Mouse (Mus musculus): Measurements from ENCODE around the gene B430218F22Rik. TPM values are rescaled to one million over a fixed set of nuclear protein-coding genes. Genes with fewer than 3 reads are reported as not detected.

The B430218F22Rik gene
- 0.85 and 2.2 TPM in 2 replicates for polyA plus RNA-seq (2015; fragmentation: Nextera tagmentation; extraction: Ambion mirVana)

- WGBS, result under 1% methylated on average over 93 of the region's 93 CpGs
- no peak for TF ChIP-seq CTCF (IDR thresholded peaks at IDR 0.05; ENCODE audit: low read depth)
These were observed at the start of gene B430218F22Rik, which contains the start of gene Mrps30 for GRCm38 (mm10) chr13:118386511-118387447. B430218F22Rik (plus strand) TSS chr13:118386630. Mrps30 (minus strand) TSS chr13:118387252.

GRCm38 (mm10) chr13:118350257-118350656 lies 36.2 kb upstream of the B430218F22Rik start:
- no peak overlapping the region for H3K9ac ChIP-seq (ENCODE audit: low read depth, low read length)

More at GRCm38 (mm10) chr13:118386511-118387447, at the start of gene B430218F22Rik, which contains the start of gene Mrps30:
- Histone ChIP-seq H3K4me2 (ENCODE audit: low read length) (peak within 1 kb of the TSS; percentile 84), H3K27ac (peak within 1 kb of the TSS; percentile 72; the same call in 1 of the 2 replicates), H3K9ac (ENCODE audit: low read depth, low read length) (peak within 1 kb of the TSS; percentile 91), H3K9me3 (replicated peaks; ENCODE audit: low read length) (no peaks in the 10 kb centered on the region), H3K4me3 (replicated peaks; ENCODE audit: low read depth, low read length) (peak within 1 kb of the TSS; percentile 93), H3K27me3 (ENCODE audit: insufficient read depth, low read length) (no peaks in the 10 kb centered on the region), H3K4me1 (replicated peaks; ENCODE audit: insufficient read depth, low read length) (peaks cover 7% of the 10 kb centered on the region; the same call in 1 of the 2 replicates), H3K36me3 (ENCODE audit: insufficient read depth, low read length) (peaks cover 23% of the 10 kb centered on the region)
- ATAC-seq (replicated peaks; ENCODE audit: low FRiP score, low read depth) (peak; percentile 98), DNase-seq (ENCODE audit: low spot score) (peak; percentile 94)

GRCm38 (mm10) chr13:118350870-118351269 lies 35.6 kb upstream of the B430218F22Rik start:
- Histone ChIP-seq H3K4me3 (replicated peaks; ENCODE audit: low read depth, low read length) (no peak overlapping the region), H3K4me2 (ENCODE audit: low read length) (no peak overlapping the region), H3K4me1 (replicated peaks; ENCODE audit: insufficient read depth, low read length) (no peaks in the 10 kb centered on the region), H3K27me3 (ENCODE audit: insufficient read depth, low read length) (no peaks in the 10 kb centered on the region), H3K9ac (ENCODE audit: low read depth, low read length) (no peak overlapping the region), H3K36me3 (ENCODE audit: insufficient read depth, low read length) (no peaks in the 10 kb centered on the region), H3K9me3 (replicated peaks; ENCODE audit: low read length) (no peaks in the 10 kb centered on the region), H3K27ac (no peak overlapping the region)
- no peak for TF ChIP-seq CTCF (IDR thresholded peaks at IDR 0.05; ENCODE audit: low read depth)
- ATAC-seq (replicated peaks; ENCODE audit: low FRiP score, low read depth) (no peak), DNase-seq (ENCODE audit: low spot score) (no peak)
- WGBS, result 89% methylated on average over 10 of the region's 10 CpGs

More at GRCm38 (mm10) chr13:118350257-118350656, 36.2 kb upstream of the B430218F22Rik start:
- DNase-seq (ENCODE audit: low spot score) (peak; percentile 83), ATAC-seq (replicated peaks; ENCODE audit: low FRiP score, low read depth) (no peak)
- H3K36me3 ChIP-seq (ENCODE audit: insufficient read depth, low read length), result no peaks in the 10 kb centered on the region
- no peak overlapping the region for H3K4me3 ChIP-seq (replicated peaks; ENCODE audit: low read depth, low read length)
- H3K9me3 ChIP-seq (replicated peaks; ENCODE audit: low read length), result no peaks in the 10 kb centered on the region
- TF ChIP-seq CTCF (IDR thresholded peaks at IDR 0.05; ENCODE audit: low read depth), result peak; percentile 88
- no peak overlapping the region for H3K4me2 ChIP-seq (ENCODE audit: low read length)
- no peaks in the 10 kb centered on the region for H3K4me1 ChIP-seq (replicated peaks; ENCODE audit: insufficient read depth, low read length)
- H3K27me3 ChIP-seq (ENCODE audit: insufficient read depth, low read length), result no peaks in the 10 kb centered on the region
- no peak overlapping the region for H3K27ac ChIP-seq
- WGBS, result 22% methylated on average over 10 of the region's 10 CpGs

- no peak for DNase-seq (ENCODE audit: low spot score)
- H3K4me1 ChIP-seq (replicated peaks; ENCODE audit: insufficient read depth, low read length), result no peaks in the 10 kb centered on the region
- no peaks in the 10 kb centered on the region for H3K27me3 ChIP-seq (ENCODE audit: insufficient read depth, low read length)
- H3K9ac ChIP-seq (ENCODE audit: low read depth, low read length), result no peak overlapping the region
- no peak for ATAC-seq (replicated peaks; ENCODE audit: low FRiP score, low read depth)
- no peak for TF ChIP-seq CTCF (IDR thresholded peaks at IDR 0.05; ENCODE audit: low read depth)
- H3K9me3 ChIP-seq (replicated peaks; ENCODE audit: low read length), result no peaks in the 10 kb centered on the region
- no peaks in the 10 kb centered on the region for H3K36me3 ChIP-seq (ENCODE audit: insufficient read depth, low read length)
- 86% methylated on average over 6 of the region's 6 CpGs for WGBS
- no peak overlapping the region for H3K4me3 ChIP-seq (replicated peaks; ENCODE audit: low read depth, low read length)
- no peak overlapping the region for H3K4me2 ChIP-seq (ENCODE audit: low read length)
- no peak overlapping the region for H3K27ac ChIP-seq
These were observed 23.1 kb upstream of the B430218F22Rik start for GRCm38 (mm10) chr13:118363342-118363741.

- no peak for TF ChIP-seq CTCF (IDR thresholded peaks at IDR 0.05; ENCODE audit: low read depth)
- peak; percentile 65 for ATAC-seq (replicated peaks; ENCODE audit: low FRiP score, low read depth)
- H3K27me3 ChIP-seq (ENCODE audit: insufficient read depth, low read length), result no peaks in the 10 kb centered on the region
- no peak overlapping the region for H3K27ac ChIP-seq
- H3K9me3 ChIP-seq (replicated peaks; ENCODE audit: low read length), result no peaks in the 10 kb centered on the region
- no peak for DNase-seq (ENCODE audit: low spot score)
- H3K4me2 ChIP-seq (ENCODE audit: low read length), result no peak overlapping the region
- H3K4me1 ChIP-seq (replicated peaks; ENCODE audit: insufficient read depth, low read length), result no peaks in the 10 kb centered on the region
- H3K9ac ChIP-seq (ENCODE audit: low read depth, low read length), result no peak overlapping the region
- H3K4me3 ChIP-seq (replicated peaks; ENCODE audit: low read depth, low read length), result no peak overlapping the region
- WGBS, result 77% methylated on average over 1 of the region's 1 CpGs
- H3K36me3 ChIP-seq (ENCODE audit: insufficient read depth, low read length), result no peaks in the 10 kb centered on the region
These were observed 20.7 kb upstream of the B430218F22Rik start for GRCm38 (mm10) chr13:118365774-118366173.

GRCm38 (mm10) chr13:118372871-118373270 lies 13.6 kb upstream of the B430218F22Rik start:
- H3K4me3 ChIP-seq (replicated peaks; ENCODE audit: low read depth, low read length), result no peak overlapping the region
- H3K4me2 ChIP-seq (ENCODE audit: low read length), result no peak overlapping the region
- peaks cover 7% of the 10 kb centered on the region; the same call in 1 of the 2 replicates for H3K36me3 ChIP-seq (ENCODE audit: insufficient read depth, low read length)
- no peak overlapping the region for H3K27ac ChIP-seq
- H3K4me1 ChIP-seq (replicated peaks; ENCODE audit: insufficient read depth, low read length), result no peaks in the 10 kb centered on the region
- H3K27me3 ChIP-seq (ENCODE audit: insufficient read depth, low read length), result no peaks in the 10 kb centered on the region
- no peak for DNase-seq (ENCODE audit: low spot score)
- no peak for TF ChIP-seq CTCF (IDR thresholded peaks at IDR 0.05; ENCODE audit: low read depth)
- no peak for ATAC-seq (replicated peaks; ENCODE audit: low FRiP score, low read depth)
- WGBS, result 73% methylated on average over 4 of the region's 4 CpGs
- no peak overlapping the region for H3K9ac ChIP-seq (ENCODE audit: low read depth, low read length)
- no peaks in the 10 kb centered on the region for H3K9me3 ChIP-seq (replicated peaks; ENCODE audit: low read length)

All from kidney, postnatal 0 days (tissue).